Mouse (Mus musculus): ENCODE data around the gene C8b. TPM values are rescaled to one million over a fixed set of nuclear protein-coding genes. Genes with fewer than 3 reads are reported as not detected.
A peak's percentile ranks its signal among the peaks of the same experiment; 100 is the strongest.

C8b gene
- total RNA-seq (2022): under 1 TPM in 1 of 4 experiments, not detected in 3; 0.21 TPM

GRCm38 (mm10) chr4:104766065-104766464 lies at the start of gene C8b:
C8b (plus strand) TSS chr4:104766317.
- no peak for DNase-seq (ENCODE audit: low spot score in 2 of 2)

GRCm38 (mm10) chr4:104716506-104716905 lies 49.6 kb upstream of the C8b start:
- DNase-seq (ENCODE audit: low spot score in 2 of 2): no peak

- DNase-seq (ENCODE audit: low spot score in 2 of 2): peak; percentile 69 to 77
Observed at GRCm38 (mm10) chr4:104718973-104719795, 46.9 kb upstream of the C8b start.

GRCm38 (mm10) chr4:104723527-104724045 lies 42.5 kb upstream of the C8b start:
- peak in 1 of 2 experiments; percentile 49 for DNase-seq (ENCODE audit: low spot score in 2 of 2)

GRCm38 (mm10) chr4:104724258-104724657 lies 41.9 kb upstream of the C8b start:
- DNase-seq (ENCODE audit: low spot score in 2 of 2): no peak

- no peak for DNase-seq (ENCODE audit: low spot score in 2 of 2)
Observed at GRCm38 (mm10) chr4:104725673-104726072, 40.4 kb upstream of the C8b start.

- no peak for DNase-seq (ENCODE audit: low spot score in 2 of 2)
Observed at GRCm38 (mm10) chr4:104729185-104729584, 36.9 kb upstream of the C8b start.

GRCm38 (mm10) chr4:104746500-104746899 lies 19.6 kb upstream of the C8b start:
- peak in 1 of 2 experiments; percentile 31 for DNase-seq (ENCODE audit: low spot score in 2 of 2)

- DNase-seq (ENCODE audit: low spot score in 2 of 2): no peak
Observed at GRCm38 (mm10) chr4:104754090-104754489, 12.0 kb upstream of the C8b start.

- no peak for DNase-seq (ENCODE audit: low spot score in 2 of 2)
Observed at GRCm38 (mm10) chr4:104760878-104761624, 5.1 kb upstream of the C8b start.

- DNase-seq (ENCODE audit: low spot score in 2 of 2): no peak
Observed at GRCm38 (mm10) chr4:104768190-104768589, 2.1 kb downstream of the C8b start.

- no peak for DNase-seq (ENCODE audit: low spot score in 2 of 2)
Observed at GRCm38 (mm10) chr4:104769602-104770001, 3.5 kb downstream of the C8b start.

- no peak for DNase-seq (ENCODE audit: low spot score in 2 of 2)
Observed at GRCm38 (mm10) chr4:104770331-104770730, 4.2 kb downstream of the C8b start.

GRCm38 (mm10) chr4:104775601-104776000 lies 9.5 kb downstream of the C8b start:
- no peak for DNase-seq (ENCODE audit: low spot score in 2 of 2)

- no peak for DNase-seq (ENCODE audit: low spot score in 2 of 2)
Observed at GRCm38 (mm10) chr4:104779460-104779859, 13.3 kb downstream of the C8b start.

- DNase-seq (ENCODE audit: low spot score in 2 of 2): no peak
Observed at GRCm38 (mm10) chr4:104781441-104781840, 15.3 kb downstream of the C8b start.

GRCm38 (mm10) chr4:104782346-104782745 lies 16.2 kb downstream of the C8b start:
- no peak for DNase-seq (ENCODE audit: low spot score in 2 of 2)

GRCm38 (mm10) chr4:104792111-104792510 lies 26.0 kb downstream of the C8b start:
- DNase-seq (ENCODE audit: low spot score in 2 of 2): no peak

- no peak for DNase-seq (ENCODE audit: low spot score in 2 of 2)
Observed at GRCm38 (mm10) chr4:104798951-104799350, 32.8 kb downstream of the C8b start.

GRCm38 (mm10) chr4:104801625-104802024 lies 35.5 kb downstream of the C8b start:
- no peak for DNase-seq (ENCODE audit: low spot score in 2 of 2)

GRCm38 (mm10) chr4:104804100-104804499 lies 38.0 kb downstream of the C8b start:
- DNase-seq (ENCODE audit: low spot score in 2 of 2): no peak
